Mouse (Mus musculus): ENCODE data around the gene Gnpat. TPM values are rescaled to one million over a fixed set of nuclear protein-coding genes. Genes with fewer than 3 reads are reported as not detected.

Gene Gnpat
- polyA plus RNA-seq, 1 experiment from 2014 or later, result 119 TPM

DNA sequence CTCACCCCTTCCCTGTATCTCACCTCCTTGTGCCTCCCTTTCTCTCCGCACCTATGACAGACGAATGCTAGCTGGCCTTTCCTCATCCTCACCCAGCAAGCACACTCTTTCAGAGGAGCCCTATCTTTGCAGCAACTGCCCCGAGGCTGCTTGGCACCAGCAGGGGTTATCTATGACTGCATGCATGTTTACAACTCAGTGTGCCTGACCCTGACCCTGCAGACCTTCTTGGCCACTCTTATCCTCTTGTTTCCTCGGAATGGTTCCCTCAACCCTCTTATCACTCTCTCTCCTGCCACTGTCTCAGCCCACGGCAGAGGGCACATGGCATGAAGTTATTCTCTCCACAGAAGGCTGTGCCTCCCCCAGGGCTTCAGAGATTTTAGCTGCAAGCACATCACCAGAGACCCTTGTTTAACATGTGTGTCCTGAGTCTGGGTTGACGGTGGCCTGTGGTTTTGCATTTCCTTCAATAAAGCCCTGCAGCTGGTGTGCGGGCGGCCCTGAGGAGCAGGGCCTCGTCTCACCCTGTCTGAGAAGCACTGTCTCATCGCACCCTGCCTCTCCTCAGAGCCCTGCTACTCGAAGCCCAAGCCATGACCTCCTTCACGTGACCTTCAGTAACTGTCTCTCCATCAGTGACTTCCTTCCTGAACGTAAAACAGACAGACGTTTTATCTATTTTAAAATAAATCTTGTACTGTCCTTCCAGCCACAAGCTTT is 62.9 kb downstream of the Gnpat start:
- ATAC-seq (ENCODE audit: insufficient number of reproducible peaks, insufficient read depth, low FRiP score, low TSS enrichment, low read depth), result no peak
- Histone ChIP-seq H3K4me3 (replicated peaks) (no peak overlapping the region), H3K36me3 (peaks cover 15% of the 10 kb centered on the region; the same call in 1 of the 2 replicates), H3K4me2 (no peak overlapping the region), H3K27ac (no peak overlapping the region), H3K27me3 (no peaks in the 10 kb centered on the region), H3K9ac (replicated peaks) (no peak overlapping the region), H3K9me3 (0 out of 2 replicates have a peak, but pooled peaks cover 4% of the 10 kb centered on the region), H3K4me1 (replicated peaks) (peaks cover 7% of the 10 kb centered on the region)
- 79% methylated on average over 14 of the region's 14 CpGs for WGBS

DNA sequence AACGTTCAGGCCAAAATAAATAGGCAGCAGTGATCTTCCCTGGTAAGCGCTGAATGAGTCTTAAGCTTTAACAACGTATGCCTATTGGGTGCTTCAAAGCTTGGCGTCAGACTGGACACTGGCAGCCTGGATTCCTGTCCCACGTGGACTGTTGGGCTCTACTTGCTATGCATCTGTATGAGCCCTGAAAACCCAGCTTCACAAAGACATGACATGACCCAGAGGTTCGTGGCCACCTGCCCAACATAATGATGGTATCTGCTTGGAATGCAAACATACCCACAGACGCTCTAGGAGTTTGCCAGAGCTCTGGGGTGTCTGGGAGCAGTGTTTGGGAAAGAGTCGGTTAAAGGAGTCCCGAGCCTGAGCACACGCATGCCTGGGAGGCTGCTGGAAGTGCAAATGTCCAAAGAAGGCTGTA is 63.5 kb downstream of the Gnpat start:
- Histone ChIP-seq H3K9me3 (0 out of 2 replicates have a peak, but pooled peaks cover 5% of the 10 kb centered on the region), H3K27me3 (no peaks in the 10 kb centered on the region), H3K27ac (no peak overlapping the region), H3K4me3 (replicated peaks) (no peak overlapping the region), H3K9ac (replicated peaks) (no peak overlapping the region), H3K4me1 (replicated peaks) (peaks cover 6% of the 10 kb centered on the region), H3K4me2 (no peak overlapping the region), H3K36me3 (peaks cover 15% of the 10 kb centered on the region; the same call in 1 of the 2 replicates)
- WGBS, result 82% methylated on average over 10 of the region's 10 CpGs
- ATAC-seq (ENCODE audit: insufficient number of reproducible peaks, insufficient read depth, low FRiP score, low TSS enrichment, low read depth), result no peak

DNA sequence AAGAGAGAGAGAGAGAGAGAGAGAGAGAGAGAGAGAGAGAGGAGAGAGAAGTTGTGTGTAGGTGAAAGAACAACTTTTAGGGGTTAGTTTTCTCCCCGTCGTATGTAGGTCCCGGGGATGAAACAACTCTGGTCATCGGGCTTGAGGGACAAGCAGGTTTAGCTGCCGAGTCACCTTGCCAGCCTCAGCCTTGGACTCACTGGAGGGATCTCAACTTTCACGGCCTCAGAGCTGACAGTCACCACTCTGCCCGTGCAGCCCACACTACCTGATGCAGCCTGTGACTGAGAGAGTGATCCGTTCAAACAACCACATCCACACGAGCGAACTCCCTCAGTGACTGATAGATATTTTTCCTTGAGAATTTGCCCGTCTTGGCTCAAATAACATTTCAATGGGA is 66.2 kb downstream of the Gnpat start:
- H3K27ac ChIP-seq, result no peak overlapping the region; the same call in 1 of the 2 replicates
- 0 out of 2 replicates have a peak, but pooled peaks cover 5% of the 10 kb centered on the region for H3K9me3 ChIP-seq
- H3K36me3 ChIP-seq, result peaks cover 15% of the 10 kb centered on the region; the same call in 1 of the 2 replicates
- no peaks in the 10 kb centered on the region; the same call in none of the 2 replicates for H3K4me1 ChIP-seq (replicated peaks)
- H3K9ac ChIP-seq (replicated peaks), result no peak overlapping the region
- WGBS, result 79% methylated on average over 11 of the region's 11 CpGs
- no peaks in the 10 kb centered on the region for H3K27me3 ChIP-seq
- no peak for ATAC-seq (ENCODE audit: insufficient number of reproducible peaks, insufficient read depth, low FRiP score, low TSS enrichment, low read depth)
- H3K4me2 ChIP-seq, result no peak overlapping the region
- H3K4me3 ChIP-seq (replicated peaks), result no peak overlapping the region

DNA sequence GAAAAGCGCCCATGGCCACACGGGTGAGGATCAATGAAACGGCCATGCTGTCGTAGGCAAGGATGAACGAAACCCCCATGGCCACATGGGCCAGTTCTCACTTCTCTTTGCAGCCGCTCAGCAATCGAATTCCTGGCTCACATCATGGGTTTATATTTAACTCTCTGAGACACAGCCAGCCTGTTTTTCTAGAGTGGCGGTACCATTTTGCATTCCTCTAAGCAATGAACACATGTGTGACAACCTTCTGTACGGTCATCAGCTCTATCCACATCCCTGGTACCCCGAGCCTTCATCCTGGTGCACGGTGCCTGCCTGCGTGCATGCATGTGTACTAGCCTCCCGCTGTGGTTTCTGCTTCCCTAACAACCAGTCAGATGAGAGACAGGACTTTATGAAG is 67.3 kb downstream of the Gnpat start:
- Histone ChIP-seq H3K27ac (no peak overlapping the region), H3K9ac (replicated peaks) (no peak overlapping the region), H3K4me2 (no peak overlapping the region), H3K4me1 (replicated peaks) (no peaks in the 10 kb centered on the region; the same call in none of the 2 replicates), H3K36me3 (peaks cover 11% of the 10 kb centered on the region; the same call in 1 of the 2 replicates), H3K9me3 (0 out of 2 replicates have a peak, but pooled peaks cover 5% of the 10 kb centered on the region), H3K4me3 (replicated peaks) (no peak overlapping the region), H3K27me3 (no peaks in the 10 kb centered on the region)
- WGBS, result 84% methylated on average over 13 of the region's 13 CpGs
- ATAC-seq (ENCODE audit: insufficient number of reproducible peaks, insufficient read depth, low FRiP score, low TSS enrichment, low read depth), result no peak

DNA sequence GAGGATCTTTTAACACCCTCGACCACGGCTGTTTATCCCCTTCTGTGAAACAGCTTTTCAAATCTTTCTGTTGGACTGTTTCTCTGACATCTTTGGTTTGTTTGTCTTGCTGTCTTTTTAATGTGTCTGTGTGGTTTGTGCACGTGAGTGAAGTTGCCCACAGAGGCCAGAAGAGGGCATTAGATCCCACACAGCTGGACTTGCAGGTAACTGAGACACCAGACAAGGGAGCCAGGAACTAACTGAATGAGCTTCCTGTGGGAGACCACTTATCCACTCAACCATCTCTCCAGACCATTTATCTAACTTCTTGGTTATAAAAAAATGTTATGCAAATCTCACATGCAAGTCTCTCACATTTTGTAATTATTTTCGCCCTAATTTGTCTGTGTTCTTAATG is 67.8 kb downstream of the Gnpat start:
- H3K4me3 ChIP-seq (replicated peaks), result no peak overlapping the region
- peaks cover 8% of the 10 kb centered on the region; the same call in 1 of the 2 replicates for H3K36me3 ChIP-seq
- no peak overlapping the region for H3K4me2 ChIP-seq
- no peak overlapping the region for H3K27ac ChIP-seq
- no peaks in the 10 kb centered on the region; the same call in none of the 2 replicates for H3K4me1 ChIP-seq (replicated peaks)
- H3K27me3 ChIP-seq, result no peaks in the 10 kb centered on the region
- WGBS, result 74% methylated on average over 4 of the region's 4 CpGs
- 0 out of 2 replicates have a peak, but pooled peaks cover 5% of the 10 kb centered on the region for H3K9me3 ChIP-seq
- no peak for ATAC-seq (ENCODE audit: insufficient number of reproducible peaks, insufficient read depth, low FRiP score, low TSS enrichment, low read depth)
- H3K9ac ChIP-seq (replicated peaks), result no peak overlapping the region

DNA sequence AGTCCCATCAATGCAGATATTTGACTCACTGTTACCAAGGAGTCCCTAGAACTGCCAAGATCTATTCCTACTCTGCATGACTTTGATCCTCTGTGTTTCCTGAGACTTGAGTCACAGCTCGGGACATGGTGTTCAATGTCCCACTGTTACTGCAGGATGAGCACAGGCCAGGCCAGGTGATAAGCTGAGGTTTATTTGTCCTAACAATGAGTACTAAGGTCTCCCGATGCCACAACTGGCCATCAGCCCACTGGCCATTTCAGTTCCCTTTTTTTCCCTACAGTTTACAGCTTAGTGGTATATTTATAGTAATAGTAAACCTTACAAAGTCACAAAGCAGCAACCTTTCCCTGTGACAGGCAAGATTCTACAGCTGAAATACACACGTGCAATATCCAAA is 69.6 kb downstream of the Gnpat start:
- Histone ChIP-seq H3K4me1 (replicated peaks) (no peaks in the 10 kb centered on the region; the same call in none of the 2 replicates), H3K36me3 (peaks cover 6% of the 10 kb centered on the region), H3K9me3 (0 out of 2 replicates have a peak, but pooled peaks cover 5% of the 10 kb centered on the region), H3K27me3 (no peaks in the 10 kb centered on the region), H3K4me3 (replicated peaks) (no peak overlapping the region), H3K9ac (replicated peaks) (no peak overlapping the region), H3K4me2 (no peak overlapping the region), H3K27ac (no peak overlapping the region)
- ATAC-seq (ENCODE audit: insufficient number of reproducible peaks, insufficient read depth, low FRiP score, low TSS enrichment, low read depth), result no peak
- WGBS, result 87% methylated on average over 3 of the region's 3 CpGs

DNA sequence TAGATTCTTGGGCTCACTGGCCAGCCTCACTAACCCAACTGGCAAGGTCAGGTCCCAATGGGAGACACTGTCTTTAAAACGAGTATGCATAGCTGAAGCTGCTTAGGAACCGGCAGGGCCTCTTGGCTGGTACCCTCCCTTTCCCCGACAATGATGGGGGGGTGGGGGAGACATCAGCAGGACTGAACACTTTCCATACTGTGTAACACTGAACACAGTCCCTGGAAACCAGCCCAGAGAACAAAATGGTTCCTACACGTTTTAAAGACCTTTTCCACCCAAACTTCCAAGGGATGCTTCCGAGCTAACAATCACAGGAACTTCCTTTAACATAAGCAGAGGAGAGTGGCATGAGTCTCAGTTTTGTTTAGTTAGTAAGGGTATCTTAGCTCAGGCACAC is 72.3 kb downstream of the Gnpat start:
- WGBS, result 86% methylated on average over 5 of the region's 5 CpGs
- Histone ChIP-seq H3K27me3 (no peaks in the 10 kb centered on the region), H3K27ac (no peak overlapping the region), H3K4me3 (replicated peaks) (no peak overlapping the region), H3K4me2 (no peak overlapping the region), H3K9ac (replicated peaks) (no peak overlapping the region), H3K9me3 (0 out of 2 replicates have a peak, but pooled peaks cover 5% of the 10 kb centered on the region), H3K4me1 (replicated peaks) (no peaks in the 10 kb centered on the region; the same call in 1 of the 2 replicates), H3K36me3 (peaks cover 24% of the 10 kb centered on the region)
- no peak for ATAC-seq (ENCODE audit: insufficient number of reproducible peaks, insufficient read depth, low FRiP score, low TSS enrichment, low read depth)

DNA sequence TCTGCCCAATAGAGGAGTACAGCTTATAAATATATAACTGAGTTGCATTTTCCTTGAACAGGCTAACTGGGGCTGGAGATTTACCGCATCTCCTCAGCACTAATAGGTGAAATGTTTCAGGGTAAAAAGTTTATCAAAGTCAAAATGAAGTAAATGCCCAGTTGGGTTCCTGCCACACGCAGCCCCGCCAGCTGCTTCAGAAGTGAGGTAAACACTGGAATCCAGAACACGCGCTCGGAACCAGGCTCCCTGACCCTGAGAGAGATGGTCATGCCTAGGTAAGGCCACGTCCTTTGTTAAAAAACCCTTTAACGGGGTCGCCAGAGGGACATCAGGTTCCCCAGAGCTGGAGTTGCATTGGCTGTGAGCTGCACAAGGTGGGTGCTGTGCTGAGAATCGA is 73.9 kb downstream of the Gnpat start:
- H3K9me3 ChIP-seq, result no peaks in the 10 kb centered on the region
- no peaks in the 10 kb centered on the region for H3K4me1 ChIP-seq (replicated peaks)
- H3K36me3 ChIP-seq, result peaks cover 36% of the 10 kb centered on the region
- no peak overlapping the region for H3K9ac ChIP-seq (replicated peaks)
- H3K27me3 ChIP-seq, result no peaks in the 10 kb centered on the region
- no peak overlapping the region for H3K27ac ChIP-seq
- no peak overlapping the region for H3K4me2 ChIP-seq
- 96% methylated on average over 10 of the region's 10 CpGs for WGBS
- ATAC-seq (ENCODE audit: insufficient number of reproducible peaks, insufficient read depth, low FRiP score, low TSS enrichment, low read depth), result no peak
- H3K4me3 ChIP-seq (replicated peaks), result no peak overlapping the region

DNA sequence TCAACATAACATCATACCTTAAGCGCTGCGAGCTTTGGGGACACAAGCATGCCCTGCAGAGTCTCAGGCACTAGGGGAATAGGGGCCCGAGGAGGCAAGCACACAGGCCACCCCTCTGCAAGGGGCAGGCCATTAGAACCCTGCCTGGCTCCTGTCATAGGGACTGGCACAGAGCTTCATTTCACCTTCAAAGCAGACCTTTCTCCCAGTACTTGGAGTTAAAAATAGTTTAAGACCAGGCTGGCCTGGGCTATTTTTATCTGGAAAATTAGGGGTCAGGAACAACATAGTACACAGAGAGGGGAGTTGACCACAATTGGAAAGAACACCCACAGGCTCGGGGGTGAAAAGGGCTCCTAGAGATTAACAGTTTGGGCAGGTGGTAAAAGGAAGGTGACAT is 74.5 kb downstream of the Gnpat start:
- H3K4me3 ChIP-seq (replicated peaks), result no peak overlapping the region
- no peak for ATAC-seq (ENCODE audit: insufficient number of reproducible peaks, insufficient read depth, low FRiP score, low TSS enrichment, low read depth)
- no peaks in the 10 kb centered on the region for H3K4me1 ChIP-seq (replicated peaks)
- peaks cover 38% of the 10 kb centered on the region for H3K36me3 ChIP-seq
- no peak overlapping the region for H3K27ac ChIP-seq
- 88% methylated on average over 4 of the region's 4 CpGs for WGBS
- H3K4me2 ChIP-seq, result no peak overlapping the region
- no peaks in the 10 kb centered on the region for H3K9me3 ChIP-seq
- H3K27me3 ChIP-seq, result no peaks in the 10 kb centered on the region
- H3K9ac ChIP-seq (replicated peaks), result no peak overlapping the region
